Mouse (Mus musculus) ES-Bruce4 (cell line): Measurements from ENCODE around the gene Arhgap15. TPM values are rescaled to one million over a fixed set of nuclear protein-coding genes. Genes with fewer than 3 reads are reported as not detected.

Experiments used
- H3K27ac ChIP-seq: 2 replicates; pipeline ENCODE4 v1.5.1; 2012; ENCODE audit warnings: low read length, inconsistent platforms; ENCODE audit not compliant: insufficient read depth
- H3K27me3 ChIP-seq: 2 replicates; pipeline ENCODE4 v1.6.1; 2012; ENCODE audit warnings: mild to moderate bottlenecking, low read length, inconsistent platforms; ENCODE audit not compliant: control insufficient read depth, poor library complexity, insufficient read depth, severe bottlenecking
- H3K36me3 ChIP-seq: 2 replicates; pipeline ENCODE4 v1.6.1; 2012; ENCODE audit warnings: inconsistent platforms, mild to moderate bottlenecking, low read length, moderate library complexity; ENCODE audit not compliant: control insufficient read depth, poor library complexity, insufficient read depth, severe bottlenecking
- H3K4me1 ChIP-seq: one replicate; pipeline ENCODE4 v1.8.1; 2011; ENCODE audit warnings: low read length; ENCODE audit not compliant: control insufficient read depth, insufficient read depth
- H3K4me3 ChIP-seq: 2 replicates; pipeline ENCODE4 v1.5.1; 2011; ENCODE audit warnings: low read depth, mild to moderate bottlenecking, low read length
- H3K9ac ChIP-seq: 2 replicates; pipeline ENCODE4 v1.6.1; 2012; ENCODE audit warnings: low read depth, mild to moderate bottlenecking, inconsistent platforms; ENCODE audit not compliant: poor library complexity, severe bottlenecking
- H3K9me3 ChIP-seq: replicated peaks from 2 replicates; pipeline ENCODE4 v1.6.1; 2012; ENCODE audit warnings: mild to moderate bottlenecking, low read length, inconsistent platforms; ENCODE audit not compliant: control insufficient read depth, poor library complexity, insufficient read depth, severe bottlenecking
- CTCF ChIP-seq: IDR thresholded peaks from one replicate; pipeline ENCODE4 v1.8.1; 2011; ENCODE audit warnings: low read depth, low read length
- EP300 ChIP-seq: IDR thresholded peaks from 2 replicates; pipeline ENCODE4 v1.6.1; 2011; ENCODE audit warnings: low read depth, low read length; ENCODE audit not compliant: insufficient read depth
- POLR2A ChIP-seq: IDR thresholded peaks from one replicate; pipeline ENCODE4 v1.8.1; 2011; ENCODE audit warnings: low read length; ENCODE audit not compliant: insufficient read depth
- polyA plus RNA-seq: library from polyadenylated mRNA; stranded (reverse); fragments of >200 nt; gene quantifications from 2 replicates; pipeline ENCODE4 v1.2.4, GENCODE M21; 2011; ENCODE audit warnings: low read depth; ENCODE audit not compliant: missing spikeins, insufficient read depth, insufficient read length

Gene Arhgap15
- polyA plus RNA-seq, 1 experiment = not detected

DNA sequence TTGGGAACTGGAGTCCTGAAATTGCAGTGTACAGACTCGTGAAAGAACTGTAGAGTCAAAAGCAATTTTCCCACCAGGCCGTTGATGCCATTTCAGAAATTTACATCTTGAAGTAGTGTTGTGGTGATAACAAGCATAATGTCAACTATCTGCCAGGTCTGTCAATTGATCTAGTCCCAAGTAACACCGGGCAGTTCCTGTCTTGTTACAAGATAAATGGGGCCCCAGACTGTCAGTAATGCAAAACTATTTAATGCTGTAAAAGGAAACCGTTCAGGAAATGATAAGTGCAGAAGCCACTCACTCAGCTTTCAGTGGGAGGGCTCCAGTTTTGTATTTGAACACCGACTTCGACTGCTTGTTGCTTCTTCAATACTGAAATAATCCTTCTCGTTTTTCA lies 604.3 kb downstream of the Arhgap15 start:
- Histone ChIP-seq H3K36me3 (no peaks in the 10 kb centered on the region), H3K27ac (no peak overlapping the region), H3K4me1 (no peaks in the 10 kb centered on the region), H3K4me3 (no peak overlapping the region), H3K9ac (no peak overlapping the region), H3K9me3 (no peaks in the 10 kb centered on the region), H3K27me3 (no peaks in the 10 kb centered on the region)
- no peak for TF ChIP-seq CTCF
- no peak for TF ChIP-seq POLR2A
- TF ChIP-seq EP300 = no peak

DNA sequence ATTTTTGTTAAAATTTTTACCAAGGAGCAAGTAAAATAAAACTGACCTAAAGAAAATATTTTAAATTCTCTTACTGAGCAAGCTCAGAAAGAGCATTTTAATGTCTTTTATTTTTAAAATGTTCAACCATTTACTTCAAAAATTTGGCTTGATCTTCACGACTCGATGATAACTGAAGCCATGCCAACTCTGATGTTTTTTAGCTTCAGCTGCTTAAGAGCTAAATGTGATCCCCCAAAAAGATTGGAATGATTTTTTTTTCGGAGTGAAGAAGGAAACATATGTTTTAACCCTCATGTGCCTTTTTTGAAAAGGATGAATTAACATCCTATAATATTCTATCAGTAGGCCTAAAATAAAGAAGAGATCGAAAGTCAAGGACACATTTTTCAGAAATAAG lies 605.0 kb downstream of the Arhgap15 start:
- Histone ChIP-seq H3K9ac (no peak overlapping the region), H3K9me3 (no peaks in the 10 kb centered on the region), H3K4me1 (no peaks in the 10 kb centered on the region), H3K4me3 (no peak overlapping the region), H3K36me3 (no peaks in the 10 kb centered on the region), H3K27ac (no peak overlapping the region), H3K27me3 (no peaks in the 10 kb centered on the region)
- TF ChIP-seq EP300 (no peak), CTCF (no peak), POLR2A (no peak)

DNA sequence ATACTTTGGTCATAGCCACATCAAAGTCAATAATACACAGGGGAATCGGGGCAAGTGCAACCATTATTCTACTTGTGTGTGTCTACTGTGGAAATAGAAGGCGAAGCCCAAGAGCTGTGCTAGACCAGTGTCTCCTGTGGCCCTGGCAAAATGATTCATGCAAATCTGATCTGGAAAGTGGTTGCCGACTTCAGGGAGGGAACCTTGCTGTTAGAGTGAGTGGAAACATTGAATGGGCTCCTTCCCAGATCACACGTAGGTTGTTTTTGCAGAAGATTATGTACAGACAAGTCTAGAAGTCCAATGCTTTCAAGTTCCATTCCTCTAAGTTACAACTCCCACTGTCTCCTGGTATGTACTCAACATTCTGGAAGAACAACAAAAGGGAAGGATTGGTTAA lies 606.2 kb downstream of the Arhgap15 start:
- TF ChIP-seq POLR2A = no peak
- no peak for TF ChIP-seq EP300
- TF ChIP-seq CTCF = no peak
- H3K4me1 ChIP-seq = no peaks in the 10 kb centered on the region
- H3K36me3 ChIP-seq = no peaks in the 10 kb centered on the region
- H3K4me3 ChIP-seq = no peak overlapping the region
- no peaks in the 10 kb centered on the region for H3K9me3 ChIP-seq
- H3K27me3 ChIP-seq = no peaks in the 10 kb centered on the region
- H3K27ac ChIP-seq = no peak overlapping the region
- no peak overlapping the region for H3K9ac ChIP-seq

DNA sequence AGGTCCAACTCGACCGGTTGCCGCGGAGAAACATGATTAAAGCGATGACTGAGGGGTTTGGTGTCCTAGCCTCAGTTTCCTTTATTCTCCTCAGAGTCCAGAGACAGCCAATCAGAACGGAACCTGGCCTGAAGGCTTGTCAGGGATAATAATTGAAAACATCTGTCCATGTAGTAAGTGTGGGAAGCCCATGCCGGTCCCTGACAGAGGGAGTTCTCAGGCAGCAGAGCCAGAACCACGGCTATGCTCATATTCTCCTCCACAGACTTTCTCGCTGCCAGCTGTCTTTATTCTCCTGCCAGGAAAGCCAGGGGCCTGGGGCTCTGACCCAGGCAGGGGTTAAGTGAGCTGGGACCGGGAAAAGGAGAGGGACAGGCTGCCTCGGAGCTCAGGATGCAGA lies 606.7 kb downstream of the Arhgap15 start:
- no peaks in the 10 kb centered on the region for H3K4me1 ChIP-seq
- TF ChIP-seq CTCF (no peak), EP300 (no peak), POLR2A (no peak)
- H3K27me3 ChIP-seq = no peaks in the 10 kb centered on the region
- no peak overlapping the region for H3K4me3 ChIP-seq
- no peak overlapping the region for H3K27ac ChIP-seq
- H3K36me3 ChIP-seq = no peaks in the 10 kb centered on the region
- H3K9ac ChIP-seq = no peak overlapping the region
- no peaks in the 10 kb centered on the region for H3K9me3 ChIP-seq

DNA sequence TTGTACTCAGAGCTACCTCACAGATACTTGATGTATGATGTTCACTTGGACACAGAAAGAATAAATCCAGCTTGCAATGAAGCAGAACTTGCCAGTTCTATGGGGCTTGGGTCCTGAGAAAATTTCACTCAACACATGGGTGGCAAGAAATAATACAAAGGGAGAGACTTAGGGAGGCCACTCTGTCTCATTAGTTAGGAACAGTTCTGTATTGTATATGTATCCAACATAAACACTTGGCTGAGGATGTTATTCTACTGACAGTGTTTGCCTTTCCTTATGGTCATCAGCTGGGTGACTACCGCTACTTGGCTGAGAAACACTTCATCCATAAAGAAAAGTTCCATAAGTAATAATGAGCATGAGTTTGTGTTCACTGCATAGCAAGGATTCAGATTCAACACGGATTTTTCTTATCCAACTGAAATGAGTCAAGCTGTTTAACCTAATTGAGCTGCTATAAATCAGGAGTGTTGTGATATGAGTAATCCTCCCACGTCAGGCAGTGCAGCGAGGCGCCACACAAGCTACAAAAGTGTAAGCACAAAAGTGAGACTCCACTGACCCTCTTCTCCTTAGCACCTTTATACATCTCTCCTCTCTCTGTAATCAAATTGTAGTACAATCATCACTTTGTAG lies 607.7 kb downstream of the Arhgap15 start:
- Histone ChIP-seq H3K9ac (no peak overlapping the region), H3K4me1 (no peaks in the 10 kb centered on the region), H3K4me3 (no peak overlapping the region), H3K27me3 (no peaks in the 10 kb centered on the region), H3K36me3 (no peaks in the 10 kb centered on the region), H3K9me3 (no peaks in the 10 kb centered on the region), H3K27ac (no peak overlapping the region)
- no peak for TF ChIP-seq POLR2A
- TF ChIP-seq EP300 = no peak
- no peak for TF ChIP-seq CTCF

DNA sequence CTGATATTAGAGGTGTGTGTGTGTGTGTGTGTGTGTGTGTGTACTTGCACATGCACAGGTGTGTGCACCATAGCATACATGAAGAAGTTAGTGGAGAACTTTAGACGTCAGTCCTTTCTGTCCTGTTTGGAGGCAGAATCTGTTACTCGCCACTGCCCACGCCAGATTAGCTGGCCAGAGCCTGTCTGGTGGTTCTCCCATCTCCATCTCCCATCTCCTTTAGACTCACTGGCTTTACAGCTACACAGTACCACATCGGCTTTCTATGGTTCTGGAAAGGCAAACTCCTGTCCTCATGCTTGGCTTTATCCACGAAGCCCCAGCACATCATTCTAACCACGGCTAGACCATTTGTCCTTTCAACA lies 608.2 kb downstream of the Arhgap15 start:
- TF ChIP-seq EP300 (no peak), CTCF (no peak), POLR2A (no peak)
- Histone ChIP-seq H3K36me3 (no peaks in the 10 kb centered on the region), H3K27me3 (no peaks in the 10 kb centered on the region), H3K9me3 (no peaks in the 10 kb centered on the region), H3K4me1 (no peaks in the 10 kb centered on the region), H3K4me3 (no peak overlapping the region), H3K9ac (no peak overlapping the region), H3K27ac (no peak overlapping the region)
